Mouse (Mus musculus) C2C12 (cell line): ENCODE data around the gene Usp38.

ENCODE experiments used
- CEBPB ChIP-seq: IDR thresholded peaks from one replicate; pipeline ENCODE4 v1.6.1; 2011; ENCODE audit warnings: low read depth, mild to moderate bottlenecking, control low read depth, moderate library complexity
- CTCF ChIP-seq: IDR thresholded peaks from one replicate; pipeline ENCODE4 v1.5.1; 2011; ENCODE audit not compliant: control insufficient read depth, insufficient read depth, insufficient read length
- FOSL1 ChIP-seq: IDR thresholded peaks from one replicate; pipeline ENCODE4 v1.8.0; 2011; ENCODE audit warnings: mild to moderate bottlenecking, low read length; ENCODE audit not compliant: poor library complexity, insufficient read depth, severe bottlenecking
- MAX ChIP-seq: IDR thresholded peaks from one replicate; pipeline ENCODE4 v1.6.1; 2011; ENCODE audit warnings: mild to moderate bottlenecking, control low read depth
- MYOD1 ChIP-seq: IDR thresholded peaks from one replicate; pipeline ENCODE4 v1.6.1; 2011; ENCODE audit warnings: low read depth; ENCODE audit not compliant: control insufficient read depth, insufficient read length
- MYOG ChIP-seq: IDR thresholded peaks from one replicate; pipeline ENCODE4 v1.6.1; 2011; ENCODE audit not compliant: control insufficient read depth, insufficient read length; ENCODE audit errors: extremely low read depth

- TF ChIP-seq CTCF (no peak), MYOG (no peak), FOSL1 (no peak), MYOD1 (no peak), CEBPB (no peak), MAX (no peak)
These were observed 52.7 kb downstream of the Usp38 start for GRCm38 (mm10) chr8:80961937-80962591.
